Mouse (Mus musculus): Measurements from ENCODE around the gene Smpd2.

The Smpd2 gene

GRCm38 (mm10) chr10:41450780-41451522, 39.2 kb downstream of the Smpd2 start:
- DNase-seq: no peak

GRCm38 (mm10) chr10:41450137-41450670, 40.0 kb downstream of the Smpd2 start, which contains the start of gene Zbtb24:
TSS of gene Zbtb24 (plus strand) at chr10:41450383.
- peak; percentile 97 for DNase-seq

GRCm38 (mm10) chr10:41449684-41450083, 40.5 kb downstream of the Smpd2 start:
- no peak for DNase-seq

GRCm38 (mm10) chr10:41448216-41448615, 42.0 kb downstream of the Smpd2 start:
- no peak for DNase-seq
